Mouse (Mus musculus) natural killer cell, adult 2 months (primary cell): Measurements from ENCODE around the gene Rprm.

Experiments
- DNase-seq, 2 experiments: peaks; one replicate each; pipeline ENCODE4 v3.0.0; 2022; ENCODE audit warnings: low spot score in 2 of 2

Rprm gene

DNA sequence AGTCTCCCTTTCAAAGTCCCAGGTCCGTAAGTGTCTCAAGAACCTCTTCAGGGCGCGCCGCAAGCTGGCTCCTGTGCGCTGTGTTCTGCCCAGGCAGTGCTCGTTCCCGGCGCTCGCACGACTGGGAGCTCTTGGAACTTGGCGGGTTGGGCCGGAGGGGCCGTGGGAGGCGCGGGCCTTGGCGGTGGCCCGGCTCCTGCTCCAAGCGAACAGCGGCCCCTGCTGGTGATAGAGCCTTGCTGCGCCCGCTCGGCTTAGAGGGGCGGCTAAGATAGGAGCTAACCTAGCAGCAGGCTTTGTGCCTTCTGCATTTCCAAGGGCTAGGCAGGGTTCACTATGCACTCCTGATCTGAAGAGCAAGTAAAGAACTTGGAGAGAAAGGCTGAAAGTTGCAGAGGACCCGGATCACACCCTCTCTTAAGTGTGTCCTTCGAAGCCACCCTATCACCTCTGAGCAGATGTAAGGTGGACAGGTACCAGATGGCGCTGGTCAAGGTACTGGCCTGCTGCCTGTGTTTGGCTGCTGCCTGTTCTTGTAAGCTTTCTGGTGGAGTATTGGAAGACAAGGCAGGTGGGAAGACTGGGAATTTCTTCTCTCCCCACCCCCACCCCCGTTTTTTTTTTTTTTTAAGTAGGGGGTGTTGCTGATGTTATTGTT is at the start of gene Rprm:
Gene Rprm, minus strand, starts transcription at position 123 of the 658 bp plus-strand sequence.
- peak in 1 of 2 experiments; percentile 32 for DNase-seq

DNA sequence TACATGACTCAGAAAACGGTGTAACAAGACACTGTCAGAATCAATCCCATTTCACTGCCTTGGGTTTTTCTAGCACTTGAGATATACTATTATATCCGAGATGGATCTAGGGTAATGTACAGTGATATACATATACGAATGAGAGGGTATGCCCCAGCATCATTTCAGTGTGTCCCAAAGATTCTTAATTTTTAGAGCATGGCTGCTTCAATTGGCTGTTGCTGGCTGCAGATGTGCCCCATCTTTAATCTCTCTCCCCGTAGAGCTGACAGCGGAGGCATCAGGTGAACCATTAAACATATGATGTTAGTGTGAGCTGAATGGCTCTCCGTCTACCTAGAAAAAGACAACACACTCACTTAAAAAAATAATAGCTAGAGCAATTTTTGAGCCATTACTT is 34.0 kb upstream of the Rprm start:
- DNase-seq, result no peak

DNA sequence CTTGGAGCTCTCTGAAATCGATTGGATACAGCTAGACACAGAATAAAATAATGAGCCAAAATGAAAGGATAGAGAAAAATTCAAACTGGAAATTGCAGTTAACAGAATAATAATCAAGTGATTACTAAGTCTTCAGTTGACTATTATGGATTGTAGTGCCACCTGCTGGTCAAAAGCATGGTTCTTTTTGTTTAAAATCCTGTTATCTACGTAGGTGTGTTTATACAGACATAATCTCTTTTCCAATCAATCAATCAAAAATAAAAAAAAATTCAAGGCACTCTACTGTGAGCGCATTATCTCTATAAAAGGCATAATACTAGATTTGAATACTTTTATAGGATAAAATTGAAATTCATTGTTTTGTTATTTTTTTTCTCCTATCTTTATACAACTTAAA is 33.5 kb upstream of the Rprm start:
- DNase-seq, result no peak

DNA sequence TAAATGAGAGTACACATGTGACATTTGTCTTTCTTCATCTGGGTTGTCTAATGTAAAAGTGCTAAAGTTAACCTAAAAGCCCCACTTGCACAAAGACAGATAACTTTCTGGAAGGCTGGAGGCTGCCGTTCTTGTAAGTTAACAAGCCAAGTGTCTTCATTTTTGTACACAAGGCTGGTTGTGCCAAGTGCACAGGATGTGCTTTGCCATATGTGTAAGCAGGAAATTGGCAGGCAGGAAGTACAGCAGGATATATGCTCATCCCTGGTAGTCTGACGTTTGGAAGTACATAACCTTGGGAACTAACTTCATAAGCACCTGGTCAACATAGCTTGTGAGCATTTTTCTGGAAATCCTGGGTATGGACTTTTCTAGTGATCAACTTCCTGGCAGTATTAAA is 25.9 kb upstream of the Rprm start:
- DNase-seq, result no peak

DNA sequence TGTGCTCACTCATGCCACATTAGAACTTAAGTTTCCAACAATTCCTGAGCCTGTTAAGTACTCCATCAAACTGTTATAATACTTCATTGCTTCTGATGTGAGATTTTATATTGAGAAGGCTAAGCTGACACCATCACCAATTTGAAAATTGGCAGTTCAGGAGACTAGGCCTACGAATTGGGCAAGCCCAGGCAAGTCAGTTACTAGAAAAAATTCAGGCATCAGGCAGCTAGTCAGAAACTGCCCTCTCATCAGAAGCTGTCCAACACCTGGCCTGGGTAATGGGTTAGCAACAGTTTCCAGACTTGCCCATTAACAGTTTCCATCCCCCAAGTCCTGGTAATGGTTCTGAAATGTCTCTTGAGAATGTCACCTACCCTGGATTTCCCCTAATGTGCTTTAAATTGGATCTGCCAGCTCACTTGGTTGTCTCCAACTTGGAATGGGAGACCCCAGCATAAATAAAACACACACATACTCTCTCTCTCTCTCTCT is 20.9 kb upstream of the Rprm start:
- DNase-seq, result no peak

DNA sequence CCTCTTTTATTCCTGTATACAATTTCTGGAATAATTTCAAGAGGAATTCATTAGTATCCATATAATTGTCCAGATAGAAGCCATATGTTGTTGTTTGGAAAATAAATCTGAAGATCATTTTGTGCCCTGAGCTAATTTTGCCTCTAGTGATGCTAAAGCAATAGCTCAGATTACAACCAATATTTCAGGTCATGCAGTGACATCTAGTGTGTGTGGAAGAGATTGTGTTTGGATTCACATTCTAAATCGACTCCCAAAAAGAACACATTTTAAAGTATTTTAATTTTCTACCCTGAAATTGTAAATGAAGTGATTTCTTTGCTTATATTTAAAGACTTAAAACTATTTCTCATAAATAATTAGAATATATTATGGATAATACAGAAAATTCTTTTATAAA is 14.6 kb upstream of the Rprm start:
- no peak for DNase-seq

DNA sequence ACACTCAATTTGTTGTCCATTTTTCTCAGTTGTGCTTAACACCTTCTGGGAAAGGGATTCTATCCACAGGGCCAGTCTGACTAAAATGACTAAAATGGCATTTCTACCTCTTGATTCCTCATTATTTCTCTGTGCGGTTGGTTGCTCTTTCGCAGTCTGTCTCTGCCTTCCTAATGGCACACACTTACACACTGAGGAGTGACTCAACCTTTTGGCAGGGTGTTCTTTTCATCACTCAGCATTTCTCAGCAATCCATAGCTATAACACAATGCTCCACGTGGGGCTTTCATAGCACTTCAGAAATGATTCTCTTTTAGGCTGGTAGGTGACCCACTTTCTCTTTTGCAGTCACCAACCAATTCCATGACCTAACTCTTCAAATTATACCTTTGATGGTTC is 7.3 kb upstream of the Rprm start:
- no peak for DNase-seq

DNA sequence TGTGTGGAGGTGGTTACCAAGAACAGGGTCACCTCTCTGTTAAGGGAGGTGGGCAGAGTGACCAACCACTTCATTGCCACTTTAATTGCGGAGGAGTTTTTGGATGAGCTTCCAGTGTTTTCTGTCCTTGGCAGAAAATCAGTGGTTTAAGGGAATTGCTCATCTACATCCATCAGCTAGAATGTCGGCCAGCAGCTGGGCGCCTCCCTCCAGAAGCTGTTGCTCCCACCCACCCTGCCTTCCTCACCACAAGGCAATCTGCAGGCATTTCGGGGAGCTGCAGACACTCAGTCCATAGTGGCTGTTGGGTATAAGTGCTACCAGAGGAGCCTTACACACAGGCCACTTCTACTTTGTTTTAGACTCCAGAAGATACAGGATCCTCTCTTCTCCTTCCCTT is 902 bp upstream of the Rprm start:
- DNase-seq, result no peak

DNA sequence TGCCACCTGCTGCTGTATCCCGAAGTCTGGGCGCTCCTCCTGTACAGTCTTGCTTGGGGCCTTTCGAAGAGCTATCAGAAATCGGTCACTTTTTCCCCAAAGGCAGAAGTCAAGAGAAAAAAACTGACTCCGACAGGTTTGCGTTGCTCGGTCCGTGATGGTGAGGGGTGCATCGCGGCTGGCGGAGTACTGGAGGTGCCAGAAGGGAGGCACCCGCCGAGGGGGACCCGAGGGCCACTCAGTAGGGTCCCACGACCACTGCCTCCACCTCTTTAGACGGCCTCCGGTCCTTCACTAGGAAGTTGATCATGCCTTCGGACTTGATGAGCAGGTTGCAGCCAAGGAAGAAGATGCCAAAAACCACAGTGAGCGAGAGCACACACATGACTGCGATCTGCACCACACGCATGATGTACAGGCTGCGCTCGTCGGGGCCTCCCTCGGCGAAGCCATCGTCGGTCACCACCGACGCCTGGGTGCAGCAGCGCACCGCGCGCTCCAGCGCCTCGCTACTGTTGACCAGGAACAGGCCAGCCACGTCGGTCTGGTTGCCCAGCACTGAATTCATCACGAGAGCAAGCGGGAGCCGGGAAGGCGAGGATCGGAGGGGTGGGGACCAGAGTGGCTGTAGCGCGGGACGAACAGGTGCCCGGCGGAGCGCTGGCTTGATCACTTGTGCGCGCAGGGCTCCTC is 469 bp downstream of the Rprm start:
- DNase-seq, result no peak

DNA sequence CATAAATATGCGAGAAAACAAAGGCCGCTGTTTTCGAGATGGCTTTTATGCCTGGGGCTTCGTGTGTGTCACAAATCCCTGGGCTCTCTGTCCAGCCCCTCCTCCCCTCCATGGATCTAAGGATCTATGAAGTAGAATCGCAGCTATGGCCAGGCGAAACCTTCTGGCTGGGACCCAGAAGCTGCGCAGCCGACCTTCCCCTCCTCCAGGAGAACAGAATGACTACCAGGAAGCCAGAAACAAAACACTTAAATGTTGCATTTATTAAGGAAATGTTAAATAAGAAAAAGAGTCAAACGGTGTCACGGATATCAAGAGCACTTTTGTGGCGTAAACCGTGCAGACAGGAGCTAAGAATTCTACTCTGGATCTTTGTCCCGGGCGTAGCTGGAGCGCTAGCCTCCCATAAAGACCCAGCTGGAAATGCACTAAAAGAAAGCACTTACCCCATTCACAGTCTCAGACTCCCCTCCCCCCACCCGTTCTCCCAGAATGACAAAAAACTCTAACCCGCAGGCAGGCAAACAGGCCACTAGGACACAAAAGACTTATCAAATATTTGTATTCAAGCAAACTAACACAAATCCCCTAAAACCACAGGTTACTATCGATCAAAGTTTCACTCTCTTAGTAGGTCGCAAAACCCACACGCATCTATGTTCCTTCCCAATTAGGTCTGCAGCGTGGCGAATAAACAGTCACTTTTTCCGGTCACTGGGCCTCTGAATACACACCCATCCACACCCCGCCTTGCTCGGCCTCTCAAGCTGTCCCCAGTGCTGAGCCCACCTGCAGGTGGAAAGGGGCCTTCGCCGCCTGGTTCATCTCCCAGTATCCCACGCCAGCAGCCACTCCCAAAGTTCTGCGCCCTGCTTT is 1.3 kb downstream of the Rprm start:
- no peak for DNase-seq

DNA sequence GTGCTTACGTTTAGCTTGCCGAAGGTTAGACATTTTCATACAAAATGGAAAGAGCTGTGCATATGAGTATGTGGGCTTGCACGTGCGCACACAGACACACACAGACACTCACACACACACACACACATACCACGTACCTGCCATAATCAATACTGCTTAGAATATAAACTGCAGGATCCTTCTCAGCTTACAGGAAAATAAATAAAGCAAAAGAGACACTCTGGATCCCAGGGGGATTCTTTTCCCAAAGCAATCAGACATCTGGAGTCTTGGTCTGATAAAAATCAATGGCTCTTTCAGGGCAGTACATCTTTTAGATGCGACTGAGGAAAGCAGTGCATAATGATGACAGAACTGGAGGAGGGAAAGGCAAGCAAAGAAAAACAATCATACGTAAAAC is 6.4 kb downstream of the Rprm start:
- no peak for DNase-seq

DNA sequence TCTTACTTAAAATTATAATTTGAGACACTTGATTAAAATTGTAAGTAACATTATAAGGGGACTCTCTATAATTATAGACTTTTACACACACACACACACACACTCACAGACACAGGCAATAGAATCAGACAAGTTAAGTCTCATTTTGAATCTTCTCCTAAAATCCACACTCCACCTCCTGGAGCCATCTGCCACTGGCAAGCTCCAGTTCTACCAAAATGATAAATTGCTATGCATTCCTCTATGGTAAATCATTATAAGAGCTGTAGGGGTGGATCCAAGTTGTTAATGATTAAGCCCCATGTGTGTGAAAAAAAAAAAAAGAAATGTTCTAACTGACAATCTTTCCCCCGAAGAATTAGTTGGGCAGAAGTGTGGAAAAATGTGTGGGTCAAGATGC is 13.8 kb downstream of the Rprm start:
- DNase-seq, result no peak

DNA sequence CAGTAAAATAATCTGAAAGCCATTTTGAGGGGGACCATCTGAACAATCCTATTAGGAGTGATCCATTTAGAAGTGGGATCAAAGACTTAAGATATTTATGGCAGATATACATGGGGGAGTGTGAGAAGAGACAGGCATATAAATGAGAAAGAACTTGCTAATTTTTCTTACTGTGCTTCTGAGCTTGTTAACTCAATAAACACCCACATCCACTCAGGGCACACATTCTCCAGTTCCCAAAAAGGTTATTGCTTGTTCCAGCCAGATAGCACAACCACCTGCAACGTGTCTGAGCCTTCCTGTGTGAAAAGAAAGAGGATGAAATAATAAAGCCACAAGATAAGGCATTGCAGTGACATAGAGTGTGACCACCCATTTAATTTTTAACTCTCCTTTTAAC is 22.9 kb downstream of the Rprm start:
- no peak for DNase-seq

DNA sequence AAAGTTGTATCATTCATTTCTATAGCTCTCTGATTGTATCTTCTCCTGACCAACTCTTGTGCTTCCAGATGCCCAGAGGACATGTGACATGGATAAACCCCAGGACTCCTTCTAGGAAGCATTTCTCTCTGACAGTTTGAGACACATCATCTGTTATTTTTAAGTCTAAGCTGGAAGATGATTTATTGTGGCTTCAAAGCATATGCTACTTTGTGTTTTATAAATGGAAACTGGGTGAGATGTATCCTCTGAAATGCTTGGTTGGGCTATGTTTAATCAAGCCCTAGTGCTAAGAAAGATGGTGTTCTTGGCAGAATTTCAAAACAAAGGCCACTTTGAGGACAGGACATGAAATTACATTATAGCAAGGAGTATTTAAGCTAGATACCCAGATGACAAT is 24.3 kb downstream of the Rprm start:
- DNase-seq, result no peak
